Mouse (Mus musculus) heart, embryonic 12.5 days (tissue): ENCODE measurements around the gene Ssr1. TPM values are rescaled to one million over a fixed set of nuclear protein-coding genes. Genes with fewer than 3 reads are reported as not detected.
A peak's percentile ranks its signal among the peaks of the same experiment; 100 is the strongest.

ENCODE experiments used
- ATAC-seq: fragments of 200-750 bp; cut with Nextera tagmentation; 2 replicates; pipeline ENCODE4 v1.8.0; 2017; ENCODE audit warnings: moderate TSS enrichment, moderate library complexity; ENCODE audit not compliant: insufficient number of reproducible peaks, low FRiP score
- H3K27ac ChIP-seq: fragments of 300-500 bp; sonication (generic); 2 replicates; pipeline ENCODE4 v1.5.1; 2016; ENCODE audit warnings: mild to moderate bottlenecking, moderate library complexity; ENCODE audit not compliant: poor library complexity, severe bottlenecking
- H3K27me3 ChIP-seq: fragments of 300-500 bp; sonication (generic); replicated peaks from 2 replicates; pipeline ENCODE4 v1.6.1; 2016; ENCODE audit warnings: mild to moderate bottlenecking, moderate library complexity
- H3K36me3 ChIP-seq: fragments of 300-500 bp; sonication (generic); 2 replicates; pipeline ENCODE4 v1.6.1; 2016; ENCODE audit warnings: mild to moderate bottlenecking, moderate library complexity
- H3K4me1 ChIP-seq: fragments of 300-500 bp; sonication (generic); replicated peaks from 2 replicates; pipeline ENCODE4 v1.6.1; 2016; ENCODE audit warnings: mild to moderate bottlenecking
- H3K4me2 ChIP-seq: fragments of 300-500 bp; sonication (generic); 2 replicates; pipeline ENCODE4 v1.6.1; 2016; ENCODE audit warnings: mild to moderate bottlenecking, moderate library complexity
- H3K4me3 ChIP-seq: fragments of 300-500 bp; sonication (generic); 2 replicates; pipeline ENCODE4 v1.5.1; 2016; ENCODE audit warnings: mild to moderate bottlenecking
- H3K9ac ChIP-seq: fragments of 300-500 bp; sonication (generic); 2 replicates; pipeline ENCODE4 v1.6.1; 2016; ENCODE audit warnings: mild to moderate bottlenecking, moderate library complexity
- H3K9me3 ChIP-seq: fragments of 300-500 bp; sonication (generic); replicated peaks from 2 replicates; pipeline ENCODE4 v1.6.1; 2016; ENCODE audit warnings: mild to moderate bottlenecking, moderate library complexity
- WGBS: fragments of 180-500 bp; shearing (Covaris S2); methylation state at CpG from one replicate; pipeline ENCODE4 v1.1.7; 2016; 5-methylcytosine and 5-hydroxymethylcytosine counted together
- polyA plus RNA-seq: library from polyadenylated mRNA; unstranded; fragments of >200 nt; fragmentation: Nextera tagmentation; extraction: Ambion mirVana; gene quantifications from 2 replicates; pipeline ENCODE4 v1.2.1, GENCODE M21; 2016

The Ssr1 gene
- polyA plus RNA-seq = 124 and 130 TPM in 2 replicates

DNA sequence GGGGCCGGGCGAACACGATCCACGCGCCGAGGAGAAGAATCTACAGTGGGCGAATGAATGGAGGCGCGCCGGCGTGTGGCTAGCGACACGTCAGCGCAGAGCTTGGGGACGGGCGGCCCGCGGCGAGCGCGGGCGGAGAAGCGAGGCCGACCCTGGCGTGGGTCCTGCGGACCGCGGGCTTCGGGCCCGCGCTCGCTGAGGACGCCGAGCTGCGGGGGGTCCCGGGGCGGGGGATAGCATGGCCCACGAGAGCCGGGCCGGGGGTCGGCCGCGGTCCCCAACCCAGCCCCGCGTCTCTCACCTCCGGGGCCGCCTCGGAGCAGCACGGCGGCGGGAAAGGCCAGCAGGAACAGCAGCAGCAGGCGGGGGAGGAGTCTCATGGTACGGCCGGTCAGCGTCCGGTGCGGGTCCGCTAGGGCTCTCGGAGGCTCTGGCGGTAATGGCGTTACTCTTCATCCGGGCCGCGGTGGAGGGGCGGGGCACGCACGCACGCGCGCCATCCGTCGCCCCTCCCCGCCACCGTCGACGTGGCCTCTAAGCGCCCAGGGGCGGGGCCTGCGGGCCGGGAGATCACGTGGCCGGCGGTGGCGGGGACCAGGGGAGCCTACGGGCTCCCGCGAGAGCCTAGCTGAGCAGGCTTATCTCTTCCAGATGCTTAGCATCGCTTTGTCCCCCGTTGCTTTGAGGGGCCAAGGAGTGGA, at the start of gene Ssr1:
Gene Ssr1, minus strand, starts transcription at position 514 of the 701 bp plus-strand sequence.
- peak; percentile 98 for ATAC-seq
- Histone ChIP-seq H3K36me3 (peaks cover 25% of the 10 kb centered on the region), H3K9me3 (no peaks in the 10 kb centered on the region), H3K4me1 (peaks cover 7% of the 10 kb centered on the region; the same call in 1 of the 2 replicates), H3K27me3 (0 out of 2 replicates have a peak, but pooled peaks cover 2% of the 10 kb centered on the region), H3K4me3 (peak within 1 kb of the TSS; percentile 91), H3K4me2 (peak within 1 kb of the TSS; percentile 93), H3K27ac (peak within 1 kb of the TSS; percentile 90), H3K9ac (peak within 1 kb of the TSS; percentile 96)
- WGBS = under 1% methylated on average over 88 of the region's 89 CpGs

DNA sequence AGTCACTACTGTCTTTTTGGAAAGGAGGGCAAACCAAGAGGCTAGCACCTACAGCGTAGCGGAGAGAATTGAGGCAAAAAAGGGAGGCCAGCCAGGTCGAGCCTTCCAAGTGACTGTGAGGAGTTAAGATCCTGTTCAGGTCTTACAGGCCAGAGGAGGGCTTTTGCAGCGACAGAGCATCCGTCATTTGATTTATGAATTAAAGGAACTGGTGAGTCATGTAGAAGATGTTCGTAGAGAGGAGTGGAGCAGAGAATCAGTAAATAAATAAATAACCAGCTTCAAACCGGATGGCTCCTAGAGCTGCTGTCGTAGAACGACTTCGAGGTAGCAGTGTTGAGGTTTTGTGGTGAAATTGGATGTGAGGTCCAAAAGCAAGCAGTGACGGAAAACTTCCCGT, 43.8 kb upstream of the Ssr1 start:
- no peak overlapping the region for H3K27ac ChIP-seq
- H3K4me3 ChIP-seq = peak overlapping the region; percentile 70
- H3K4me1 ChIP-seq = peaks cover 22% of the 10 kb centered on the region
- H3K4me2 ChIP-seq = peak overlapping the region; percentile 92
- WGBS = 41% methylated on average over 12 of the region's 12 CpGs
- peak overlapping the region; percentile 88 for H3K9ac ChIP-seq
- H3K27me3 ChIP-seq = no peaks in the 10 kb centered on the region
- no peak for ATAC-seq
- H3K36me3 ChIP-seq = peaks cover 28% of the 10 kb centered on the region
- H3K9me3 ChIP-seq = no peaks in the 10 kb centered on the region

DNA sequence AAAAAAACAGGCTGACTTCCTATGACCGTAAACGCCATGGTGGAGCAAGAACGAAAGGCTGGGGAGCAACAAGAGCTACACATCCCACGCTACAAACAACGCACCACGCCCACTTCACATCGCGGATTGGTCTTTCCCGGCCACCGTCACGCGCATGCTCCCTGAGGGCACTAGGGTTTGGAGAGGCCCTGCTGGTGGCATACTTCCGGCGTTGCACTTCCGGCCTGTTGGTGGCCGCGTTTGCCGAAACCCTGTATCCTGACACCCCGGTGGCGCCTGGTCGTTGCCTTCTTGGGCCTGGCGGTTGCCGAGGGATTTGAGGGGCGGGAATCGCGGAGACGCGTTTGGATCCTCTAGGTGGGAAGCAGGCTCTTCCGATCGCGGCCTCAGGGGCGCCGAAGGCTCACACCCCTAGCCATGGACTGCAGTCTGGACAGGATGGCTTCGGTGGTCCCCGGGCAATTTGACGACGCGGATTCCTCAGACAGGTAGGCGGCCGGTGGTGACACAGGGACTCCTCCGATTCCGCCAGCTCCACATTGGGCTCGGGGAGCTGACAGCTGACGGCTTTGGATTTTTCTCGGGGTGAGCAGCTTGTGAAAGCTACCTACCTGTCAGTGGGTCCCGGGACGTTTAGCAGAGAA, 43.1 kb upstream of the Ssr1 start, which contains the start of gene Cage1:
Gene Cage1, minus strand, starts transcription at position 26 of the 644 bp plus-strand sequence.
- under 1% methylated on average over 47 of the region's 47 CpGs for WGBS
- Histone ChIP-seq H3K4me3 (peak within 1 kb of the TSS; percentile 70), H3K9ac (peak within 1 kb of the TSS; percentile 88), H3K4me2 (peak within 1 kb of the TSS; percentile 92), H3K36me3 (peaks cover 24% of the 10 kb centered on the region), H3K9me3 (no peaks in the 10 kb centered on the region), H3K4me1 (peaks cover 22% of the 10 kb centered on the region), H3K27me3 (no peaks in the 10 kb centered on the region), H3K27ac (peak within 1 kb of the TSS; percentile 61; the same call in 1 of the 2 replicates)
- peak; percentile 94 for ATAC-seq

DNA sequence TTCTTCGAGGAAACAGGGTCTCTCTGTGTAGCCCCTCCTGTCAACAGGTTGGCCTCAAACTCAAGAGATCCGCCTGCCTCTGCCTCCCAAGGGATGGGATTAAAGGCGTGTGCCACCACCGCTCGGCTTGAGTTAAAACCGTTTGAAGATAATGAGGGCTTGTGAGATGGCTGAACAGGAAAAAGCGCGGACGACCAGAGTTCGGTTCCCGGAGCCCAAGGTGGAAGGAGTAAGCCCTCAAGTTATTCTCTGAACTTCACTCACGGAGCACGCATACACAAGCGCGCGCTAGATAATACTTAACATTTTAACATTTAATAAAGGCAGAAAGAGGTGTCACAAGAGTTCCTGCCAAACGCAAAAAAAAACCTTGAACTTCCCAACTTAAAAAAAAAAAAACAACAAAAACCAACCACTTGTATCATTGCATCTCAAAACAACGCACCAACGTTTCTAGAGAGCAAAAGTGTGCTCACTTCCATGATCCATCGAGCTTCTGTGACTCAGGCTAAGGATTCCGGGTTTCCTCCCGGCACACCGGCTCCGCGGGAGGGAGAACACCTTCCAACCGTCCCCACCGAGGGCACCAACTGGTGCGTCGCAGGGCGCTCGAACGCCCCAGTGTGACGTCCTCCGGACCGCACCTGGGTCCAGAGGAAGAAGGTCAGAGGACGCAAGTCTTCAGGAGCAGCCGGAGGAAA, 42.5 kb upstream of the Ssr1 start, which contains the start of gene Riok1:
Gene Riok1, plus strand, starts transcription at position 653 of the 701 bp plus-strand sequence.
- Histone ChIP-seq H3K27me3 (no peaks in the 10 kb centered on the region), H3K4me1 (peaks cover 22% of the 10 kb centered on the region), H3K9ac (peak within 1 kb of the TSS; percentile 88), H3K9me3 (no peaks in the 10 kb centered on the region), H3K4me2 (peak within 1 kb of the TSS; percentile 92), H3K27ac (peak within 1 kb of the TSS; percentile 61; the same call in 1 of the 2 replicates), H3K36me3 (peaks cover 19% of the 10 kb centered on the region), H3K4me3 (peak within 1 kb of the TSS; percentile 70)
- WGBS = 10% methylated on average over 37 of the region's 37 CpGs
- peak; percentile 71 for ATAC-seq

DNA sequence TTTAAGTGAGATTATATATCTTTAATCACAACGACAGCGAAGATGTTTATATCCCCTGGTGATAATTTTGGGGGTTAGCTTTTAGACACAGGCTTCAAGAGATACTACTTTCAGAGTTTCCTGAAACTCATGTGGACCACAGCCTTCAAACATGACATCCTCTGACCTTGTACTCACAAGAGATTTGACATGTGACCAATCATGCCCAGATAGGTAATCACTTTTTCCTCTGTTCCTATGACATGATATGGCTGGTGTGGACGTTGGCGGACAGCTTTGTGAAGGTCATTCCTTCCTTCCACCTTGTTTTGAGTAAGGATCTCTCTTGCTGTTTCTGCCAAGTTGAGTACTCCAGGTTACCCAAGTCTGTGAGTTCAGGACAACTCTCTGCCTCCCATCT, 34.4 kb upstream of the Ssr1 start:
- H3K4me2 ChIP-seq = no peak overlapping the region
- no peak for ATAC-seq
- WGBS = 59% methylated on average over 4 of the region's 4 CpGs

DNA sequence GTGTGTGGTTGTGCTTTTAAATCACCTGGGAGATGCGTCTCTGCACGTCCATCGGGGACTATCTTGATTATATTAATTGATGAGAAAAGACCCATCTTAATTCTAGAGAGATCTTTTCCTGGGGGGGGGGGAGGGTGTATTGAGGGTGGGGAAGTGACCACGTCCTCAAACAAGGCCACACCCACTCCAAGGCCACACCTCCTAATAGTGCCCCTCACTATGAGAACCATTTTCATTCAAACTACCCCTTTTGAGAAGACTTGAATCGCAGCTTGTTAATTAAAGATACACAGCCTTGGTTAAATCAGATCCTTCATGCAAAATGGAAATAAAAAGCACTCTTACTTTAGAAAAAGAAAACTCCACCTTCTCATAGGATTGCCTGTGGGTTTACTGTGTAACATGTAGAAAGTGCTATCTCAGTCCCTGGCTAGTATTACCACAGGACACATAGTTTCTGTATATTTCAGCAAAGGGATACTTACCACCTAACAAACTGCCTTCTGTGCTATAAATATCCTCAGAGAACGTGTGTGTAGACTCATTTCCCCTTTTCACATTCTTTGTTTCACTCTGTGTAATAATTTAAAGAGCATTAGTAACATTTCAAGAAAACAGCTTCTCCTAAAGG, 33.7 kb upstream of the Ssr1 start:
- Histone ChIP-seq H3K27ac (no peak overlapping the region), H3K36me3 (no peaks in the 10 kb centered on the region), H3K4me2 (no peak overlapping the region), H3K9me3 (no peaks in the 10 kb centered on the region), H3K9ac (no peak overlapping the region), H3K4me1 (peaks cover 4% of the 10 kb centered on the region; the same call in 1 of the 2 replicates), H3K4me3 (no peak overlapping the region), H3K27me3 (no peaks in the 10 kb centered on the region)
- 56% methylated on average over 6 of the region's 6 CpGs for WGBS
- no peak for ATAC-seq

More for the DNA sequence above, 34.4 kb upstream of the Ssr1 start:
- H3K27ac ChIP-seq = no peak overlapping the region
- H3K9me3 ChIP-seq = no peaks in the 10 kb centered on the region
- no peaks in the 10 kb centered on the region for H3K36me3 ChIP-seq
- H3K4me3 ChIP-seq = no peak overlapping the region
- no peak overlapping the region for H3K9ac ChIP-seq
- no peaks in the 10 kb centered on the region for H3K27me3 ChIP-seq
- peaks cover 4% of the 10 kb centered on the region; the same call in 1 of the 2 replicates for H3K4me1 ChIP-seq

DNA sequence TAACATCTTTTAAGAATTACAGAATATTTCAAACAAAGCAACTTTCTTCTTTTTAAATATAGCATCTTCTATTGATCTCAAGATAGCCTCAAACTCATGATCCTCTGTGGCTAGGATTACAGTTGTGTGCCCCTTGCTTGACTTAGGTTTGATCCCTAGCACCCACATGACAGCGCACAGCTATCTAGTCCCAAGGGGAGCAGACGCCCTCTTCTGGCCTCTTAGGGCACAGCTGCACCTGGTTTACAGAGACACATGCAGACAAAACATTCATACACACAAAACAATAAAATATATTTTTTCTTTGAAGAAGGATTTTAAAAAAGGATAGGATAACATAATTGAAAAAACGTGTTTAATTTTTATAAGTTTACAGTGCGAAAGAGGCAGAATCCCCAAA, 31.9 kb upstream of the Ssr1 start:
- no peak overlapping the region for H3K4me2 ChIP-seq
- H3K27ac ChIP-seq = no peak overlapping the region
- H3K36me3 ChIP-seq = no peaks in the 10 kb centered on the region
- peaks cover 4% of the 10 kb centered on the region; the same call in 1 of the 2 replicates for H3K4me1 ChIP-seq
- no peak overlapping the region for H3K4me3 ChIP-seq
- WGBS = 42% methylated on average over 4 of the region's 4 CpGs
- H3K27me3 ChIP-seq = no peaks in the 10 kb centered on the region
- no peaks in the 10 kb centered on the region for H3K9me3 ChIP-seq
- H3K9ac ChIP-seq = no peak overlapping the region
- no peak for ATAC-seq

DNA sequence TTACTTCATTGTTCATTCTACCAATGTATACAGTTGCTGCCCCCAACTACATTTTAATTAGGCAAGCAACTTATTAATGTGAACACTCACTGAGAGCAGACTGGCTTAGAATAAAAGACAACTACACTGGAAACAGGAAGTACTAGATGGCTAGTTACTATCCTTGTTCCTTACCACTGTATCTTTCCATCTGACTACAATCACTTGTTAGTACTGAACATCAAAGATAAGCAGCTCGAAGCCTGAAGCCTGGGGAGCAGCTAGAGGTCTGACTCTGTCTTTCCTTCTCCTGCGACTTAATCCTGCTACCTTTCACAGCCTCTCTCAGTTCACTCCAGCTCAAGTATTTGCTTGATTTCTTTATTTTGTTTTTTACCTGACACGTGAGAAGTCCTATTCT, 24.8 kb upstream of the Ssr1 start:
- Histone ChIP-seq H3K27me3 (no peaks in the 10 kb centered on the region), H3K4me2 (no peak overlapping the region), H3K4me1 (no peaks in the 10 kb centered on the region), H3K9me3 (peaks cover 11% of the 10 kb centered on the region; the same call in 1 of the 2 replicates), H3K27ac (no peak overlapping the region), H3K36me3 (no peaks in the 10 kb centered on the region), H3K9ac (no peak overlapping the region), H3K4me3 (no peak overlapping the region)
- no peak for ATAC-seq
- WGBS = 61% methylated on average over 3 of the region's 3 CpGs

DNA sequence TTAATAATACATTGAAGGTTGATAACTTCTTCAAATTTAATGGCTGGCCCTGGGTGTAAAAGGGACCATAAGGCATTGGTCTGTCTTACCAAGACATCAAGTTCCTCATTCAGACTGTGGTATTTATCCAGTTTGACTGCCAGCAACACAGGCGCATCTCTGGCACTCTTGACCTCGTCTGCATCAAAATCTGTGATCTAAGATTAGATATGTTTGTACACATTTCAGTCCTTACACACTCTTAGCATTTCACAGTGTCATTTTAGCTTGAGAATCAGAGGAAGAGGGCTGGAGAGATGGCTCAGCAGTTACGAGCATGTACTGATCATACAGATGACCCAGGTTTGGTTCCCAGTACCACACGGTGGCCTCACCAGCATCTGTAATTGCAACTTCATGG, 21.6 kb upstream of the Ssr1 start:
- Histone ChIP-seq H3K9me3 (peaks cover 11% of the 10 kb centered on the region; the same call in 1 of the 2 replicates), H3K27ac (no peak overlapping the region), H3K9ac (no peak overlapping the region), H3K4me2 (no peak overlapping the region), H3K36me3 (no peaks in the 10 kb centered on the region), H3K4me1 (no peaks in the 10 kb centered on the region), H3K27me3 (no peaks in the 10 kb centered on the region), H3K4me3 (no peak overlapping the region)
- WGBS = 83% methylated on average over 4 of the region's 4 CpGs
- ATAC-seq = no peak

DNA sequence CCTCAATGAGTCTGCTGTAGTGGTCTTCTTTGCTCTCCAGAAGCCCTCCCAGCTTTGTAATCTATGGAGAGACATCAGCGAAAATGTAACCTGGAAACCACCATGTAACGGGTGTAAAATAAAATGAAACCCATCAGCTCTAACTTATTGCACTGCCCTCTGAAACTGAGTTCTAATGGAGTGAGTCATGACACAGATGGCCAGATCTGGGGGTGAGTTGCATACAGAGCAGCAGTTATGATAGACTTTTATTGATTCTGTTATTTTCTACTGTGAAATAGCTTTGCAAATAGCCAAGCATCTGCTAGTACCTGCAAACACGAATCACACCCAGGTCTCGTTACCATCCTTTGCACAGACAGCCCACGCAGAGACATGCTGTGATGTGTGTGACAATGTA, 18.4 kb upstream of the Ssr1 start:
- ATAC-seq = no peak
- WGBS = 76% methylated on average over 5 of the region's 5 CpGs

More for the DNA sequence above, 18.4 kb upstream of the Ssr1 start:
- no peaks in the 10 kb centered on the region for H3K36me3 ChIP-seq
- H3K4me1 ChIP-seq = no peaks in the 10 kb centered on the region
- H3K4me2 ChIP-seq = no peak overlapping the region
- H3K27ac ChIP-seq = no peak overlapping the region
- H3K27me3 ChIP-seq = no peaks in the 10 kb centered on the region
- no peak overlapping the region for H3K9ac ChIP-seq
- H3K4me3 ChIP-seq = no peak overlapping the region
- H3K9me3 ChIP-seq = peaks cover 8% of the 10 kb centered on the region; the same call in 1 of the 2 replicates
